Mouse (Mus musculus) 416B (cell line): ENCODE results near the gene Slc11a1.

Source experiments
- DNase-seq: peaks from one replicate; pipeline ENCODE4 v3.0.0; 2011; ENCODE audit warnings: low read depth

The Slc11a1 gene

GRCm38 (mm10) chr1:74408589-74409504 is 33.9 kb downstream of the Slc11a1 start, which contains the start of gene Vil1:
Gene Vil1, plus strand, starts transcription at chr1:74409376.
- no peak for DNase-seq

- no peak for DNase-seq
Measured at GRCm38 (mm10) chr1:74411753-74412325, 36.8 kb downstream of the Slc11a1 start.

DNA sequence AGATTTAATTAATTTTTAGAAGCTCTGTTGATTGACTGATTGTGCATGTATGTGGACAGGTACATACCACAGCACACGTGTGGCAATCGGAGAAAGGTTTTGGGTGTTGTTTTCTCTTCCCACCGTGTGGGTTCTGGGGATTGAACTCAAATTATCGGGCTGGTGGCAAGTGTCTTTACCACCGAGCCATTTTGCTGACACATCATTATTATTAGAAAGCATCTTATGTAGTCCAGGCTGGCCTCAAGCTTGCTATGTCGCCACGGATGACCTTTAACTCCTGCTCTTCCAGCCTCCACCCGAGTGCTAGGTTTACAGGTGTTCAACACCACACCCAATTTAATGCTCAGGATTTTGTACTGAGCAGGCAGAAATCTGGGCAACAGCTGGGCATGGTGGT is 37.7 kb downstream of the Slc11a1 start:
- no peak for DNase-seq

DNA sequence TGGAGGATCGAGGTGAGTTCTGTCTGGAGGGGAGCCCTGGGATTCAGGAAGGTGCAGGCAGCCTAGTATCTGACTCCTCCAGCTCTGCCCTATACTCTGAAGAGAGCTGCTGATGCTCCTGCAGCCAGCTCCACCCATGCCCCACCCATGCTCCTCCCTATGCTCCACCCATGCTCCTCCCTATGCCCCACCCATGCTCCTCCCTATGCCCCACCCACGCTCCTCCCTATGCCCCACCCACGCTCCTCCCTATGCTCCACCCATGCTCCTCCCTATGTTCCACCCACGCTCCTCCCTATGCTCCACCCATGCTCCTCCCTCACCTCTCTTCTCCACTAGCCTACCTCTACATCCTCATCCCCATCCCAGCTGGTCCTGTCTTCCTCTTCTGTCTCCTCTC is 40.1 kb downstream of the Slc11a1 start:
- DNase-seq, result peak; percentile 70

- no peak for DNase-seq
Measured at GRCm38 (mm10) chr1:74418747-74419439, 43.9 kb downstream of the Slc11a1 start.

- DNase-seq, result no peak
Measured at GRCm38 (mm10) chr1:74419440-74419794, 44.4 kb downstream of the Slc11a1 start.

DNA sequence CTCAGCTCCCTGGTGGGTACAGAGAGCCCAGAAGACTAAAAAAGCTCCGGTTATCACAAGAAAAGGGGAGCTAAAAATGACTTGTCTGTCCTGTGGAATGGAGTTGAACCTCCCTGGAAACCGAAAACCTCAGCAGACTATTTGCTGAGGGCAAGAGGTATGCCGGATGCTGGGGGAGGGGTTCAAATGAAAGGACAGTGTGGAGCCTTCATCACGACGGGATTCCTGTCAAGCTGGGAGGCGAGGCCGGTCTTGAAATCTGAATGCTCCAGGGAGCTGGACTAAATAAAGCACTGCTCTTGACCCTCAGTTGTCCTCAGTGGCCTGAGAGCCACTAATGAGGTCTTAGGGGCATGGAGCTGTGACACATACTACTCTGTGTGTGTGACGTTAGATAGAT is 48.2 kb downstream of the Slc11a1 start:
- no peak for DNase-seq

- DNase-seq, result peak; percentile 57
Measured at GRCm38 (mm10) chr1:74425845-74426244, 50.9 kb downstream of the Slc11a1 start.

- DNase-seq, result no peak
Measured at GRCm38 (mm10) chr1:74433220-74433619, 58.2 kb downstream of the Slc11a1 start.

DNA sequence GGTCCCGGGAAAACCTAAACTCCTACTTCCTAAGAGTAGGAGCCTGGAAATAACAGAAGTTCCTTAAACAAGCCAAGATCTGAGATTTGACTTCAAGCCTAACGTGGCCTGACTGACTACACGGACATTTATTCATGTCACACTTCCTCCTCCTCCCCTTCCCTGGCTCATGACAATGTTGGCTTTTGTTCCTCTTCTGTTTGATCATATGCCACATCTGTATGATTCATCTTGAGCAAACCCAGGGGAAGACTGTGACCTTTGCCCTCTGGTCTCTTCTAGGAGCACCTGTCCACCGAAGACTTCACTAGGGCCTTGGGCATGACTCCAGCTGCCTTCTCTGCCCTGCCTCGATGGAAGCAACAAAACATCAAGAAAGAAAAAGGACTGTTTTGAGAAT is 59.6 kb downstream of the Slc11a1 start:
- DNase-seq, result peak; percentile 54

GRCm38 (mm10) chr1:74435563-74435962 is 60.6 kb downstream of the Slc11a1 start:
- DNase-seq, result peak; percentile 54
